Mouse (Mus musculus) heart, embryonic 14.5 days (tissue): ENCODE data around the gene Cts7. TPM values are rescaled to one million over a fixed set of nuclear protein-coding genes. Genes with fewer than 3 reads are reported as not detected.

Source experiments
- ATAC-seq: fragments of 200-750 bp; cut with Nextera tagmentation; 2 replicates; pipeline ENCODE4 v1.8.0; 2017; ENCODE audit warnings: low read depth, moderate TSS enrichment; ENCODE audit not compliant: insufficient number of reproducible peaks, insufficient read depth, low FRiP score
- H3K27ac ChIP-seq, 2 experiments: fragments of 200-500 bp in 1 of 2; fragments of 300-500 bp in 1 of 2; sonication (generic) in 1 of 2; replicated peaks in 1 of 2; 2 replicates each; pipeline ENCODE4 v1.5.1; 2012 to 2014; ENCODE audit warnings: low read depth in 2 of 2, low read length in 2 of 2, control low read depth in 1 of 2, mild to moderate bottlenecking in 1 of 2, mixed read lengths in 1 of 2; ENCODE audit not compliant: control insufficient read depth in 1 of 2, insufficient read depth in 1 of 2
- H3K27me3 ChIP-seq: fragments of 300-500 bp; sonication (generic); 2 replicates; pipeline ENCODE4 v1.6.1; 2014; ENCODE audit warnings: mild to moderate bottlenecking, low read length, control low read depth; ENCODE audit not compliant: control insufficient read depth, insufficient read depth
- H3K36me3 ChIP-seq: fragments of 300-500 bp; sonication (generic); 2 replicates; pipeline ENCODE4 v1.6.1; 2014; ENCODE audit warnings: mild to moderate bottlenecking, control low read depth, low read length, mixed read lengths; ENCODE audit not compliant: control insufficient read depth, insufficient read depth
- H3K4me1 ChIP-seq, 2 experiments: fragments of 200-500 bp in 1 of 2; fragments of 300-500 bp in 1 of 2; sonication (generic) in 1 of 2; 2 replicates each; pipeline ENCODE4 v1.6.1; 2012 to 2014; ENCODE audit warnings: low read length in 2 of 2, control low read depth in 1 of 2, mixed read lengths in 1 of 2; ENCODE audit not compliant: control insufficient read depth in 2 of 2, insufficient read depth in 2 of 2
- H3K4me2 ChIP-seq: fragments of 300-500 bp; sonication (generic); 2 replicates; pipeline ENCODE4 v1.6.1; 2014; ENCODE audit warnings: mild to moderate bottlenecking, low read length
- H3K4me3 ChIP-seq, 2 experiments: fragments of 200-500 bp in 1 of 2; fragments of 300-500 bp in 1 of 2; sonication (generic) in 1 of 2; 2 replicates each; pipeline ENCODE4 v1.5.1; 2012 to 2014; ENCODE audit warnings: low read length in 2 of 2, mild to moderate bottlenecking in 2 of 2, control low read depth in 1 of 2, low read depth in 1 of 2, moderate library complexity in 1 of 2; ENCODE audit not compliant: control insufficient read depth in 1 of 2, insufficient read depth in 1 of 2
- H3K9ac ChIP-seq: fragments of 300-500 bp; sonication (generic); 2 replicates; pipeline ENCODE4 v1.6.1; 2014; ENCODE audit warnings: mild to moderate bottlenecking, low read length
- H3K9me3 ChIP-seq: fragments of 300-500 bp; sonication (generic); 2 replicates; pipeline ENCODE4 v1.6.1; 2016; ENCODE audit warnings: low read length, control low read depth; ENCODE audit not compliant: control insufficient read depth
- microRNA-seq: library from miRNA; unstranded; fragments of <30 nt; microRNA quantifications from one replicate; pipeline ENCODE4, GENCODE M21; 2016
- polyA plus RNA-seq: library from polyadenylated mRNA; unstranded; fragments of >200 nt; fragmentation: Nextera tagmentation; extraction: Ambion mirVana; gene quantifications from 2 replicates; pipeline ENCODE4 v1.2.1, GENCODE M21; 2014

The Cts7 gene
- not detected in 2 replicates for polyA plus RNA-seq

DNA sequence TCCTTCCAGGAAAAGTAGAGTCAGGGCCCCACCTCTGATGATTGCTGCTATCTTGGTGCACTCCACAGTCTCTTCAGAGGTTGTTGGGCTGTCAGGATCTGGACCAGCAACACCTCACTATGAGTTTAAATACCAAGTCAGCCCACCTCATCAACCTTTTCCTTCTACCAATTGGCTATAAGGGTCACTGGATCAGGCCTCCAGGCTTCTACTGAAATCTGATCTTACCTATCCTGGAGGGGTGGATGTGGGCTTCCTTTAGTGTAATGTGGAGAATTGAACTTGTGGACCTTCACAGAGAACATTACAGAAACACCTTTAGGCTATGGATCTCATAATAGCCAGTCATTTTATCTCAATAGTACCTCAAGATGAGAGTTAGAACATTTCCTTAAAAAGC is at the start of gene Cts7:
Gene Cts7, minus strand, starts transcription at position 101 of the 400 bp plus-strand sequence.
- no peak for ATAC-seq
- Histone ChIP-seq H3K9ac (no peak within 1 kb of the TSS), H3K27ac (no peak within 1 kb of the TSS), H3K9me3 (peaks cover 14% of the 10 kb centered on the region; the same call in 1 of the 2 replicates), H3K4me3 (no peak within 1 kb of the TSS), H3K4me1 (no peaks in the 10 kb centered on the region), H3K4me2 (no peak within 1 kb of the TSS), H3K36me3 (no peaks in the 10 kb centered on the region), H3K27me3 (no peaks in the 10 kb centered on the region)

Small RNA genes within 50 kb of the gene (microRNA-seq; reads per million reads assigned to microRNA genes)
- gene Gm27704, result not detected

Other genes starting within 250 kb of the Cts7 start
- gene Ctsr, start 193.9 kb downstream of the Cts7 start, polyA plus RNA-seq, result not detected in 2 replicates
- gene Cts6, start 154.8 kb downstream of the Cts7 start, polyA plus RNA-seq, result not detected in 2 replicates
- gene Cts8, start 102.8 kb downstream of the Cts7 start, polyA plus RNA-seq, result not detected in 2 replicates
- not detected in 2 replicates for gene Gm49398, start 69.4 kb downstream of the Cts7 start, polyA plus RNA-seq
- gene Ctsm, start 183.6 kb upstream of the Cts7 start, polyA plus RNA-seq, result not detected in 2 replicates
- not detected in 2 replicates for gene Gm49352, start 210.0 kb upstream of the Cts7 start, polyA plus RNA-seq
- not detected in 2 replicates for gene Cts3, start 211.9 kb upstream of the Cts7 start, polyA plus RNA-seq